Mouse (Mus musculus) megakaryocyte, embryonic 14.5 days (primary cell): ENCODE results near the gene Sephs1.

Source experiments
- FLI1 ChIP-seq: IDR thresholded peaks from 2 replicates; pipeline ENCODE4 v1.6.1; 2012; ENCODE audit warnings: low read length, inconsistent platforms, mixed read lengths
- GATA1 ChIP-seq: IDR thresholded peaks from 3 replicates; pipeline ENCODE4 v1.6.1; 2012; ENCODE audit warnings: mixed read lengths, low read length, inconsistent platforms, borderline replicate concordance

DNA sequence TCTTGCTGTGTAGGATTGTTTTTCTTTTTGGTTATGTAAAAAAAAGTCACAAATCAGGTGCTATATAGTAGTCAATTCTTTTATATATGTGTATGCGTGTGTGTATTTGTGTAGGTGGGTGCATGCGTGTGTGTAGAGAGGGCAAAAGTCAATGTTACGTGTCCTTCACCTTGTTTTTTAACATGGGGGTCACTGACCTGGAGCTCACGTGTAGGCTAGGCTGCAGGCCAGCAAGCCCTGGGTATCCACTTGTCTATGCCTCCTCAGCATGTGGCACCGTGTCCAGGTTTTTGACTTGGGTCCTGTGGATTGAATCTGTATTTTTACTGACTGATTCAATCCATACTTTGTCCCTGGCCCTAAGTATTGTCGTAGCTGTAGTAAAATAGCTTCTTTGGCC lies 19.3 kb downstream of the Sephs1 start:
- TF ChIP-seq GATA1 (no peak), FLI1 (no peak)
